Mouse (Mus musculus): ENCODE data around the gene Agpat1.

Gene Agpat1

GRCm38 (mm10) chr17:34586796-34587422 is 17.2 kb upstream of the Agpat1 start:
- DNase-seq (ENCODE audit: low read depth, low spot score): peak; percentile 84

GRCm38 (mm10) chr17:34587423-34587811 is 16.6 kb upstream of the Agpat1 start:
- peak; percentile 91 for DNase-seq (ENCODE audit: low read depth, low spot score)

- DNase-seq (ENCODE audit: low read depth, low spot score): no peak
Measured at GRCm38 (mm10) chr17:34587814-34588213, 16.2 kb upstream of the Agpat1 start.

- DNase-seq (ENCODE audit: low read depth, low spot score): no peak
Measured at GRCm38 (mm10) chr17:34588767-34589166, 15.3 kb upstream of the Agpat1 start.

GRCm38 (mm10) chr17:34589206-34589605 is 14.9 kb upstream of the Agpat1 start:
- DNase-seq (ENCODE audit: low read depth, low spot score): no peak

- DNase-seq (ENCODE audit: low read depth, low spot score): no peak
Measured at GRCm38 (mm10) chr17:34589681-34590101, 14.4 kb upstream of the Agpat1 start, which contains the start of gene Gpsm3. Gene Gpsm3 (plus strand): TSS chr17:34589806.

- DNase-seq (ENCODE audit: low read depth, low spot score): no peak
Measured at GRCm38 (mm10) chr17:34590154-34590987, 13.7 kb upstream of the Agpat1 start.

GRCm38 (mm10) chr17:34591029-34591993 is 12.8 kb upstream of the Agpat1 start, which contains the start of gene Pbx2:
Gene Pbx2 (plus strand): TSS chr17:34591266.
- no peak for DNase-seq (ENCODE audit: low read depth, low spot score)

GRCm38 (mm10) chr17:34591994-34592375 is 12.1 kb upstream of the Agpat1 start:
- peak; percentile 88 for DNase-seq (ENCODE audit: low read depth, low spot score)

GRCm38 (mm10) chr17:34592581-34593549 is 11.2 kb upstream of the Agpat1 start:
- no peak for DNase-seq (ENCODE audit: low read depth, low spot score)

- DNase-seq (ENCODE audit: low read depth, low spot score): no peak
Measured at GRCm38 (mm10) chr17:34593752-34594525, 10.1 kb upstream of the Agpat1 start.

- DNase-seq (ENCODE audit: low read depth, low spot score): no peak
Measured at GRCm38 (mm10) chr17:34596098-34596497, 8.0 kb upstream of the Agpat1 start.

- no peak for DNase-seq (ENCODE audit: low read depth, low spot score)
Measured at GRCm38 (mm10) chr17:34597566-34598095, 6.4 kb upstream of the Agpat1 start, which contains the start of gene Ager. Gene Ager (plus strand): TSS chr17:34597862.

- no peak for DNase-seq (ENCODE audit: low read depth, low spot score)
Measured at GRCm38 (mm10) chr17:34599891-34600290, 4.2 kb upstream of the Agpat1 start.

- DNase-seq (ENCODE audit: low read depth, low spot score): no peak
Measured at GRCm38 (mm10) chr17:34601796-34602195, 2.3 kb upstream of the Agpat1 start.

GRCm38 (mm10) chr17:34603375-34604060 is 544 bp upstream of the Agpat1 start, which contains the start of gene Rnf5:
Gene Rnf5 (minus strand): TSS chr17:34603690.
- peak; percentile 100 for DNase-seq (ENCODE audit: low read depth, low spot score)

GRCm38 (mm10) chr17:34604511-34605237 is 612 bp downstream of the Agpat1 start:
- DNase-seq (ENCODE audit: low read depth, low spot score): no peak

- peak; percentile 92 for DNase-seq (ENCODE audit: low read depth, low spot score)
Measured at GRCm38 (mm10) chr17:34605609-34606008, 1.5 kb downstream of the Agpat1 start.
